Mouse (Mus musculus): ENCODE results near the gene Btbd35f28. TPM values are rescaled to one million over a fixed set of nuclear protein-coding genes. Genes with fewer than 3 reads are reported as not detected.
"Not testable (repeated sequence)": the region's sequence is repeated elsewhere in the genome, so short reads cannot be mapped to it uniquely, and the experiment has no call there.

The Btbd35f28 gene
- not detected in 2 replicates for total RNA-seq (2021)
- long read RNA-seq, experiment 1: 0 reads
- long read RNA-seq, experiment 2: 0 reads

GRCm38 (mm10) chrX:4196276-4196675 is at the start of gene Btbd35f28:
Gene Btbd35f28, plus strand, starts transcription at chrX:4196576.
- not testable (repeated sequence) for DNase-seq

Other genes starting within 250 kb of the Btbd35f28 start
- not detected in 2 replicates for gene Btbd35f16, start 239.6 kb upstream of the Btbd35f28 start, total RNA-seq (2021)
- not detected in 2 replicates for gene Btbd35f3, start 158.9 kb upstream of the Btbd35f28 start, total RNA-seq (2021)
- not detected in 2 replicates for gene Btbd35f20, start 94.7 kb downstream of the Btbd35f28 start, total RNA-seq (2021)
- not detected in 2 replicates for gene Btbd35f17, start 174.1 kb downstream of the Btbd35f28 start, total RNA-seq (2021)